Mouse (Mus musculus) midbrain, embryonic 15.5 days (tissue): ENCODE measurements around the gene Gabrb3. TPM values are rescaled to one million over a fixed set of nuclear protein-coding genes. Genes with fewer than 3 reads are reported as not detected.
A peak's percentile ranks its signal among the peaks of the same experiment; 100 is the strongest.

ENCODE experiments used
- ATAC-seq: fragments of 200-750 bp; cut with Nextera tagmentation; replicated peaks from 2 replicates; pipeline ENCODE4 v1.8.0; 2017; ENCODE audit warnings: moderate TSS enrichment
- H3K27ac ChIP-seq: fragments of 300-500 bp; sonication (generic); 2 replicates; pipeline ENCODE4 v1.5.1; 2015; ENCODE audit warnings: mild to moderate bottlenecking, inconsistent platforms
- H3K27me3 ChIP-seq: fragments of 300-500 bp; sonication (generic); replicated peaks from 2 replicates; pipeline ENCODE4 v1.6.1; 2015; ENCODE audit warnings: inconsistent platforms
- H3K36me3 ChIP-seq: fragments of 300-500 bp; sonication (generic); replicated peaks from 2 replicates; pipeline ENCODE4 v1.6.1; 2015; ENCODE audit warnings: inconsistent platforms
- H3K4me1 ChIP-seq: fragments of 300-500 bp; sonication (generic); 2 replicates; pipeline ENCODE4 v1.6.1; 2015; ENCODE audit warnings: inconsistent platforms
- H3K4me2 ChIP-seq: fragments of 300-500 bp; sonication (generic); 2 replicates; pipeline ENCODE4 v1.6.1; 2015; ENCODE audit warnings: inconsistent platforms, mild to moderate bottlenecking, moderate library complexity
- H3K4me3 ChIP-seq: fragments of 300-500 bp; sonication (generic); 2 replicates; pipeline ENCODE4 v1.5.1; 2015; ENCODE audit warnings: mild to moderate bottlenecking, inconsistent platforms
- H3K9ac ChIP-seq: fragments of 300-500 bp; sonication (generic); 2 replicates; pipeline ENCODE4 v1.6.1; 2015; ENCODE audit warnings: mild to moderate bottlenecking, inconsistent platforms
- H3K9me3 ChIP-seq: fragments of 300-500 bp; sonication (generic); 2 replicates; pipeline ENCODE4 v1.6.1; 2016; ENCODE audit warnings: inconsistent platforms
- WGBS: fragments of 180-500 bp; shearing (Covaris S2); methylation state at CpG from one replicate; pipeline ENCODE4 v1.1.7; 2015; ENCODE audit warnings: mixed read lengths; 5-methylcytosine and 5-hydroxymethylcytosine counted together
- polyA plus RNA-seq: library from polyadenylated mRNA; unstranded; fragments of >200 nt; fragmentation: Nextera tagmentation; extraction: Ambion mirVana; gene quantifications from 2 replicates; pipeline ENCODE4 v1.2.1, GENCODE M21; 2015

Gene Gabrb3
- polyA plus RNA-seq, 1 experiment from 2014 or later, result 57.8 TPM

GRCm38 (mm10) chr7:57647345-57647744 lies 227.9 kb downstream of the Gabrb3 start:
- H3K9ac ChIP-seq, result no peak overlapping the region
- H3K27ac ChIP-seq, result no peak overlapping the region
- no peaks in the 10 kb centered on the region for H3K9me3 ChIP-seq
- no peaks in the 10 kb centered on the region for H3K27me3 ChIP-seq
- no peak overlapping the region for H3K4me2 ChIP-seq
- 83% methylated on average over 2 of the region's 2 CpGs for WGBS
- H3K4me3 ChIP-seq, result no peak overlapping the region
- H3K36me3 ChIP-seq, result no peaks in the 10 kb centered on the region
- ATAC-seq, result no peak
- H3K4me1 ChIP-seq, result 0 out of 2 replicates have a peak, but pooled peaks cover 2% of the 10 kb centered on the region

GRCm38 (mm10) chr7:57648136-57648755 lies 228.8 kb downstream of the Gabrb3 start:
- no peak overlapping the region for H3K9ac ChIP-seq
- 95% methylated on average over 4 of the region's 4 CpGs for WGBS
- H3K36me3 ChIP-seq, result no peaks in the 10 kb centered on the region
- H3K4me2 ChIP-seq, result no peak overlapping the region
- H3K9me3 ChIP-seq, result no peaks in the 10 kb centered on the region
- H3K4me3 ChIP-seq, result no peak overlapping the region
- 0 out of 2 replicates have a peak, but pooled peaks cover 2% of the 10 kb centered on the region for H3K4me1 ChIP-seq
- ATAC-seq, result no peak
- no peaks in the 10 kb centered on the region for H3K27me3 ChIP-seq
- no peak overlapping the region for H3K27ac ChIP-seq

- Histone ChIP-seq H3K36me3 (no peaks in the 10 kb centered on the region), H3K4me3 (no peak overlapping the region), H3K9me3 (no peaks in the 10 kb centered on the region), H3K27me3 (no peaks in the 10 kb centered on the region), H3K9ac (no peak overlapping the region), H3K4me1 (0 out of 2 replicates have a peak, but pooled peaks cover 3% of the 10 kb centered on the region), H3K4me2 (no peak overlapping the region), H3K27ac (peak overlapping the region; percentile 30; the same call in 1 of the 2 replicates)
- ATAC-seq, result no peak; the same call in 1 of the 2 replicates
- 75% methylated on average over 6 of the region's 6 CpGs for WGBS
Measured at GRCm38 (mm10) chr7:57677352-57677751, 257.9 kb downstream of the Gabrb3 start.

- H3K27me3 ChIP-seq, result no peaks in the 10 kb centered on the region
- H3K9ac ChIP-seq, result no peak overlapping the region
- H3K27ac ChIP-seq, result no peak overlapping the region
- no peak overlapping the region for H3K4me3 ChIP-seq
- H3K4me1 ChIP-seq, result no peaks in the 10 kb centered on the region
- H3K9me3 ChIP-seq, result no peaks in the 10 kb centered on the region
- ATAC-seq, result no peak
- H3K36me3 ChIP-seq, result no peaks in the 10 kb centered on the region
- no peak overlapping the region for H3K4me2 ChIP-seq
- WGBS, result 64% methylated on average over 4 of the region's 4 CpGs
Measured at GRCm38 (mm10) chr7:57689836-57690235, 270.3 kb downstream of the Gabrb3 start.

- H3K4me3 ChIP-seq, result no peak overlapping the region
- 0 out of 2 replicates have a peak overlapping the region, but pooled peaks have one; percentile 25 for H3K27ac ChIP-seq
- H3K36me3 ChIP-seq, result no peaks in the 10 kb centered on the region
- WGBS, result 72% methylated on average over 7 of the region's 7 CpGs
- no peak overlapping the region for H3K9ac ChIP-seq
- H3K9me3 ChIP-seq, result no peaks in the 10 kb centered on the region
- H3K27me3 ChIP-seq, result no peaks in the 10 kb centered on the region
- H3K4me2 ChIP-seq, result no peak overlapping the region
- H3K4me1 ChIP-seq, result 0 out of 2 replicates have a peak, but pooled peaks cover 13% of the 10 kb centered on the region
- peak; percentile 68 for ATAC-seq
Measured at GRCm38 (mm10) chr7:57700370-57700769, 280.9 kb downstream of the Gabrb3 start.

GRCm38 (mm10) chr7:57701046-57701445 lies 281.6 kb downstream of the Gabrb3 start:
- Histone ChIP-seq H3K4me3 (no peak overlapping the region), H3K36me3 (no peaks in the 10 kb centered on the region), H3K9me3 (no peaks in the 10 kb centered on the region), H3K9ac (no peak overlapping the region), H3K4me1 (0 out of 2 replicates have a peak, but pooled peaks cover 13% of the 10 kb centered on the region), H3K27ac (0 out of 2 replicates have a peak overlapping the region, but pooled peaks have one; percentile 25), H3K27me3 (no peaks in the 10 kb centered on the region), H3K4me2 (no peak overlapping the region)
- ATAC-seq, result 0 out of 2 replicates have a peak, but pooled peaks have one; percentile 15

GRCm38 (mm10) chr7:57703580-57703979 lies 284.1 kb downstream of the Gabrb3 start:
- Histone ChIP-seq H3K9me3 (no peaks in the 10 kb centered on the region), H3K4me3 (no peak overlapping the region), H3K9ac (no peak overlapping the region), H3K36me3 (no peaks in the 10 kb centered on the region), H3K4me1 (peaks cover 17% of the 10 kb centered on the region; the same call in 1 of the 2 replicates), H3K27ac (no peak overlapping the region), H3K4me2 (no peak overlapping the region), H3K27me3 (no peaks in the 10 kb centered on the region)
- ATAC-seq, result no peak
- WGBS, result 76% methylated on average over 1 of the region's 1 CpGs

GRCm38 (mm10) chr7:57706092-57706491 lies 286.6 kb downstream of the Gabrb3 start:
- ATAC-seq, result no peak
- 91% methylated on average over 6 of the region's 6 CpGs for WGBS
- H3K4me2 ChIP-seq, result no peak overlapping the region

GRCm38 (mm10) chr7:57706976-57707740 lies 287.7 kb downstream of the Gabrb3 start:
- H3K4me1 ChIP-seq, result peaks cover 7% of the 10 kb centered on the region; the same call in 1 of the 2 replicates
- H3K4me2 ChIP-seq, result no peak overlapping the region
- ATAC-seq, result peak; percentile 50; the same call in 1 of the 2 replicates
- WGBS, result 74% methylated on average over 7 of the region's 7 CpGs
- H3K4me3 ChIP-seq, result no peak overlapping the region
- H3K9me3 ChIP-seq, result no peaks in the 10 kb centered on the region
- no peaks in the 10 kb centered on the region for H3K36me3 ChIP-seq
- H3K9ac ChIP-seq, result no peak overlapping the region
- no peaks in the 10 kb centered on the region for H3K27me3 ChIP-seq
- H3K27ac ChIP-seq, result no peak overlapping the region; the same call in 1 of the 2 replicates

More at GRCm38 (mm10) chr7:57706092-57706491, 286.6 kb downstream of the Gabrb3 start:
- Histone ChIP-seq H3K27me3 (no peaks in the 10 kb centered on the region), H3K27ac (no peak overlapping the region), H3K9me3 (no peaks in the 10 kb centered on the region), H3K4me1 (peaks cover 9% of the 10 kb centered on the region; the same call in 1 of the 2 replicates), H3K9ac (no peak overlapping the region), H3K36me3 (no peaks in the 10 kb centered on the region), H3K4me3 (no peak overlapping the region)

GRCm38 (mm10) chr7:57711709-57712108 lies 292.2 kb downstream of the Gabrb3 start:
- Histone ChIP-seq H3K4me1 (peaks cover 4% of the 10 kb centered on the region; the same call in 1 of the 2 replicates), H3K4me2 (no peak overlapping the region), H3K9ac (no peak overlapping the region), H3K27ac (no peak overlapping the region), H3K27me3 (no peaks in the 10 kb centered on the region), H3K4me3 (no peak overlapping the region), H3K9me3 (no peaks in the 10 kb centered on the region), H3K36me3 (no peaks in the 10 kb centered on the region)
- ATAC-seq, result no peak

- Histone ChIP-seq H3K9me3 (no peaks in the 10 kb centered on the region), H3K36me3 (no peaks in the 10 kb centered on the region), H3K9ac (no peak overlapping the region), H3K27me3 (no peaks in the 10 kb centered on the region), H3K4me2 (no peak overlapping the region), H3K4me1 (no peaks in the 10 kb centered on the region), H3K27ac (no peak overlapping the region), H3K4me3 (no peak overlapping the region)
- ATAC-seq, result no peak
- WGBS, result 79% methylated on average over 2 of the region's 2 CpGs
Measured at GRCm38 (mm10) chr7:57746836-57747235, 327.3 kb downstream of the Gabrb3 start.

GRCm38 (mm10) chr7:57760466-57760865 lies 341.0 kb downstream of the Gabrb3 start:
- H3K4me1 ChIP-seq, result no peaks in the 10 kb centered on the region
- no peaks in the 10 kb centered on the region for H3K36me3 ChIP-seq
- 91% methylated on average over 5 of the region's 5 CpGs for WGBS
- H3K9ac ChIP-seq, result no peak overlapping the region
- H3K27ac ChIP-seq, result no peak overlapping the region
- no peak overlapping the region for H3K4me3 ChIP-seq
- H3K27me3 ChIP-seq, result no peaks in the 10 kb centered on the region
- no peak overlapping the region for H3K4me2 ChIP-seq
- no peak for ATAC-seq
- no peaks in the 10 kb centered on the region for H3K9me3 ChIP-seq
